Mouse (Mus musculus) stomach, embryonic 15.5 days (tissue): ENCODE data around the gene Rbm34. TPM values are rescaled to one million over a fixed set of nuclear protein-coding genes. Genes with fewer than 3 reads are reported as not detected.

ENCODE experiments used
- ATAC-seq: fragments of 200-750 bp; cut with Nextera tagmentation; 2 replicates; pipeline ENCODE4 v1.8.0; 2017; ENCODE audit warnings: low read depth, moderate number of reproducible peaks, moderate TSS enrichment; ENCODE audit not compliant: insufficient read depth, low FRiP score
- H3K27ac ChIP-seq: fragments of 300-500 bp; sonication (generic); 2 replicates; pipeline ENCODE4 v1.5.1; 2015; ENCODE audit warnings: mild to moderate bottlenecking, inconsistent platforms
- H3K27me3 ChIP-seq: fragments of 300-500 bp; sonication (generic); replicated peaks from 2 replicates; pipeline ENCODE4 v1.6.1; 2015; ENCODE audit warnings: inconsistent platforms
- H3K36me3 ChIP-seq: fragments of 300-500 bp; sonication (generic); 2 replicates; pipeline ENCODE4 v1.6.1; 2015; ENCODE audit warnings: inconsistent platforms
- H3K4me1 ChIP-seq: fragments of 300-500 bp; sonication (generic); 2 replicates; pipeline ENCODE4 v1.6.1; 2015; ENCODE audit warnings: inconsistent platforms
- H3K4me2 ChIP-seq: fragments of 300-500 bp; sonication (generic); 2 replicates; pipeline ENCODE4 v1.6.1; 2015; ENCODE audit warnings: mild to moderate bottlenecking, inconsistent platforms
- H3K4me3 ChIP-seq: fragments of 300-500 bp; sonication (generic); replicated peaks from 2 replicates; pipeline ENCODE4 v1.5.1; 2015; ENCODE audit warnings: inconsistent platforms
- H3K9ac ChIP-seq: fragments of 300-500 bp; sonication (generic); 2 replicates; pipeline ENCODE4 v1.6.1; 2015; ENCODE audit warnings: inconsistent platforms
- H3K9me3 ChIP-seq: fragments of 300-500 bp; sonication (generic); 2 replicates; pipeline ENCODE4 v1.6.1; 2016; ENCODE audit warnings: inconsistent platforms
- WGBS: fragments of 180-500 bp; shearing (Covaris S2); methylation state at CpG from one replicate; pipeline ENCODE4 v1.1.7; 2015; 5-methylcytosine and 5-hydroxymethylcytosine counted together
- polyA plus RNA-seq: library from polyadenylated mRNA; unstranded; fragments of >200 nt; fragmentation: Nextera tagmentation; extraction: Ambion mirVana; gene quantifications from 2 replicates; pipeline ENCODE4 v1.2.1, GENCODE M21; 2015

Rbm34 gene
- polyA plus RNA-seq, 1 experiment from 2014 or later = 24.3 TPM

DNA sequence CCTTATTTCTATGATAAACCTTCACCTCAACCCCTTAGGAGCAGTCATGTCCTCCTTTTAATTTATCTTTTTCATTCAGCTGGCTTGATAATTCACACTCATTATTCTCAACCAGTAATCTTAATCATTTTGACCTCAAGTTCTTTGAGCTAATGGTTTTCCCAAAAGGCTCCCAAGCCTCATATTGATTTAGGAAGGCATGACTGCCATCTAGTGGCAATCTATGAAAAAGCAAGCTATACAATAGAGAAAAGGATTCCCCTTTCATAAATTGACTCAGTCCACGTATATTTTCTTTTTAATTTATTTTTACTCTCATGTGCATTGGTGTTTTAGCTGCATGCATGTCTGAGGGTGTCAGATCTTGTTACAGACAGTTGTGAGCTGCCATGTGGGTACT, 4.8 kb upstream of the Rbm34 start:
- Histone ChIP-seq H3K27ac (no peak overlapping the region), H3K4me2 (no peak overlapping the region), H3K4me1 (no peaks in the 10 kb centered on the region), H3K36me3 (no peaks in the 10 kb centered on the region), H3K4me3 (no peak overlapping the region), H3K9me3 (no peaks in the 10 kb centered on the region), H3K27me3 (no peaks in the 10 kb centered on the region), H3K9ac (no peak overlapping the region)
- ATAC-seq = no peak
- 11% methylated on average over 1 of the region's 1 CpGs for WGBS

DNA sequence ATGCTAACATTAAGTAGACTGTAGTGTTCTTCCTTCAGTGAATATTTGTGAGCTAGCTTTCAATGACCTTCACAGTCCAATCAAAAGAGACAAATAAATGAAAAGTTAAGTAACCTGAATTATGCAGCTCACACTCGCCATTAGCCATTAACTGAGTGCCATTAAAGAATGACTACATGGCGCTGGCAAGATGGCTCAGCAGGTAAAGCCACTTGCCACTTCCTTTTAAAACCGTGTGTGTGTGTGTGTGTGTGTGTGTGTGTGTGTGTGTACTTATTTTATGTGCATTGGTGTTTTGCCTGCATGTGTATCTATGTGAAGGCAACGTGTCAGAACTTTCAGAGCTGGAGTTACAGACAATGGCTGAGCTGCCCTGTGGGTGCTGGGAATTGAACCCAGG, 3.6 kb upstream of the Rbm34 start:
- H3K36me3 ChIP-seq = no peaks in the 10 kb centered on the region
- H3K4me3 ChIP-seq = no peak overlapping the region
- no peak for ATAC-seq
- no peaks in the 10 kb centered on the region for H3K9me3 ChIP-seq
- 80% methylated on average over 4 of the region's 4 CpGs for WGBS
- no peaks in the 10 kb centered on the region for H3K27me3 ChIP-seq
- peaks cover 3% of the 10 kb centered on the region for H3K4me1 ChIP-seq
- no peak overlapping the region for H3K4me2 ChIP-seq
- H3K27ac ChIP-seq = no peak overlapping the region
- H3K9ac ChIP-seq = no peak overlapping the region

DNA sequence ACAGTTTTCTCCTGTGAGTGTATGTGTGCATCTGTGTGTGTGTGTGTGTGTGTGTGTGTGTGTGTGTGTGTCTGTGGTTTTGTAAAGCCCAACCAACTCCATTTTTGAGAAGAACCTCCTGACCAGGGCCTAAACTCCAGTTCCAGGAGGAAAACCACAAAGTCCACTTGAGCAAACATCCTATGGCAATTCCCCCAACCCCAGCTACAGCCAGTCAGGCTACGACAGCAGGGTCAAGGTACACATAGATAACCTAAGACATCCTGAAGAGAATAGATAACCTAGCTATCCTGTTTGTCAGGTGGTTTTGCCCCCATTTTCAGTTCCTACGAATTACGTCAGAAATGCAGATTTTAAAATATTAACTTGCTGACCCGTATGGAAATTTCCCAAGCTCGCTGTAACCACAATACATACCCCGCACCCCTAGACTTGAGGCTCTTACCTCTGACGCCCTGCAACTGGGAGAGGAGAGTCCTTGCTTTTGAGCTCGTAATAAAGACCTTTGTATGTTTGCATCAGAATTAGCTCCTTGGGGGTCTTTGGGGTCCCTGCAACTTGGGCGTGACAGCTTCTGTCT, 2.9 kb upstream of the Rbm34 start:
- WGBS = 61% methylated on average over 9 of the region's 9 CpGs
- peaks cover 8% of the 10 kb centered on the region for H3K4me1 ChIP-seq
- H3K27ac ChIP-seq = no peak overlapping the region
- H3K4me3 ChIP-seq = no peak overlapping the region
- no peak for ATAC-seq
- no peaks in the 10 kb centered on the region for H3K9me3 ChIP-seq
- H3K36me3 ChIP-seq = no peaks in the 10 kb centered on the region
- H3K4me2 ChIP-seq = no peak overlapping the region
- no peaks in the 10 kb centered on the region for H3K27me3 ChIP-seq
- H3K9ac ChIP-seq = no peak overlapping the region

DNA sequence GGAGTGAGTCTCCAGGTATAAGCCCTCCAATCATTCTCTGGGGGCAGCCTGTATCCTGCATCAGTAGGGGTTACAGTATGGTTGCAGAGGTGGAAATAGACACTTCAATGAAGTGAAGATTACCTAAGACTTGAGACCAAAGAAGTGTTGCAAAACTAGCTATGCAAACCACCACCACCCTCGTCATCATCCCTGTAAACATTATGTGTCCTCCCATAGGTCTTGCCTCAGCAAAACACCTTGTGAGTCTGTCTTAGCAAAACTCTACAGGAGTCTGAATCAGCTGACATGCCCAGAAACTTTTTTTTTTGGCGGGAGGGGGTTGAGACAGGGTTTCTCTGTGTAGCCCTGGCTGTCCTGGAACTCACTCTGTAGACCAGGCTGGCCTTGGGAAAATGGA, 1.8 kb upstream of the Rbm34 start:
- peaks cover 8% of the 10 kb centered on the region for H3K4me1 ChIP-seq
- ATAC-seq = no peak
- no peak overlapping the region for H3K4me3 ChIP-seq
- 80% methylated on average over 2 of the region's 2 CpGs for WGBS
- H3K27me3 ChIP-seq = no peaks in the 10 kb centered on the region
- no peaks in the 10 kb centered on the region for H3K9me3 ChIP-seq
- H3K4me2 ChIP-seq = no peak overlapping the region
- no peak overlapping the region for H3K9ac ChIP-seq
- no peak overlapping the region for H3K27ac ChIP-seq
- peaks cover 11% of the 10 kb centered on the region for H3K36me3 ChIP-seq

DNA sequence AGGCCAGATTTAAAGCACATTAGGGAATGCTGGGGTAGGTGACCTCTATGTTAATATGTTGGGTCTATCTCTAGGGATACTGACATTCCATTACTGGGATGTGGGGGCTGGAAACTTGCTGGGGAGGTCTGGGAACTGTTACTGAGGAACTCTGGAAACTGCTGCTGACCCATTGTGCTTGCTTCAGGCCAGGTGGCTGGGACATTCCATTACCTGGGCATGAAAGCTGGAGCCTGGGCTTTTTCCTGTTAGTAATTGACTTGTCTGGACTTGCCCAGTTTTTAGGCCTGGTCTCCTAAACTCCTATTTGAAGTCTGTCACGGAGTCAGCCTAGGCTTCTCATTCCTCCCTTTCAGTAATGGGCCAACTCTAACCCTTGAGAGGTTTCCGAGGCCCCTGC, 1.2 kb upstream of the Rbm34 start:
- no peak for ATAC-seq
- no peaks in the 10 kb centered on the region for H3K27me3 ChIP-seq
- H3K27ac ChIP-seq = no peak overlapping the region
- H3K4me1 ChIP-seq = peaks cover 8% of the 10 kb centered on the region
- H3K4me2 ChIP-seq = no peak overlapping the region
- no peak overlapping the region for H3K9ac ChIP-seq
- H3K4me3 ChIP-seq = no peak overlapping the region
- no peaks in the 10 kb centered on the region for H3K9me3 ChIP-seq
- H3K36me3 ChIP-seq = peaks cover 13% of the 10 kb centered on the region
- WGBS = 80% methylated on average over 2 of the region's 2 CpGs

DNA sequence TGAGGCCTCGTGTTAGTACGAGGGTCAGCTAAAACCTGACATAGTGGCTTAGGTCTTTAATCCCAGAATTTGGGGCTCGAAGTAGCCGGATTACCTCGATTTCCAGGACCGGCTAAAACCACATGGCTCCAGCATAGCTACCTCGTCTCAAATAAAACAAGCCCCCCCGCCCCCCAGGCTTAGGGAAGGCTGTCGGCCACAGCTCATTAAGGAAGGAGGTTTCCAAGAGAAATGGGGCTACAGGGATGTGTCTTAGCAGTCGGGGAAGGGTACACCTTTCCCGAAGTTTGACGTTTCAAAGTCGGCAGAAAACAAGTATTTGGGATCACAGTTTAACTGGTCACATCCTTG, 418 bp upstream of the Rbm34 start:
- peak overlapping the region; percentile 89 for H3K4me2 ChIP-seq
- H3K36me3 ChIP-seq = peaks cover 13% of the 10 kb centered on the region
- peak overlapping the region; percentile 95 for H3K4me3 ChIP-seq
- peaks cover 8% of the 10 kb centered on the region for H3K4me1 ChIP-seq
- 7% methylated on average over 13 of the region's 13 CpGs for WGBS
- H3K9me3 ChIP-seq = no peaks in the 10 kb centered on the region
- no peak for ATAC-seq
- H3K27me3 ChIP-seq = no peaks in the 10 kb centered on the region
- peak overlapping the region; percentile 84 for H3K27ac ChIP-seq
- H3K9ac ChIP-seq = peak overlapping the region; percentile 55; the same call in 1 of the 2 replicates

DNA sequence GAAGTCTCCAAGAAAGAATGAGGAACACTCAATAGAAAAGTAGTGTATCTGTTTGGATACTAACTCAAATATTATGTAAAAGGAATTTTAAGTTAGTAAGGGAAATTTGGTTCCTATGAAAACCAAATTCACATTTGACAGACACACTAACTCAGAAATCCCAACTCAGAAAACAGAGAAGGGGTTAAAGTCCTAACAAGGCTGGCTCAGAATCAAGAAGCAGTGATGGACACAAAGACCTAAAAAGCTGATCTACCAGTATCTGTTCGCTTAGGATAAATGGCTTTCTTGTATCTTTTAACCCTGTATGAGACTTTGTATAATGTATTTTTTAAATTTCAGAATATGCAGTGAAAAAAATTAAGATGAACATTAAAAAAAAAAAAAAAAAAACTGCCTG, 1.3 kb downstream of the Rbm34 start:
- WGBS = 85% methylated on average over 1 of the region's 1 CpGs
- Histone ChIP-seq H3K27ac (no peak overlapping the region), H3K4me3 (no peak overlapping the region), H3K9me3 (no peaks in the 10 kb centered on the region), H3K36me3 (peaks cover 13% of the 10 kb centered on the region), H3K4me2 (no peak overlapping the region), H3K4me1 (peaks cover 8% of the 10 kb centered on the region), H3K27me3 (no peaks in the 10 kb centered on the region), H3K9ac (no peak overlapping the region)
- no peak for ATAC-seq

DNA sequence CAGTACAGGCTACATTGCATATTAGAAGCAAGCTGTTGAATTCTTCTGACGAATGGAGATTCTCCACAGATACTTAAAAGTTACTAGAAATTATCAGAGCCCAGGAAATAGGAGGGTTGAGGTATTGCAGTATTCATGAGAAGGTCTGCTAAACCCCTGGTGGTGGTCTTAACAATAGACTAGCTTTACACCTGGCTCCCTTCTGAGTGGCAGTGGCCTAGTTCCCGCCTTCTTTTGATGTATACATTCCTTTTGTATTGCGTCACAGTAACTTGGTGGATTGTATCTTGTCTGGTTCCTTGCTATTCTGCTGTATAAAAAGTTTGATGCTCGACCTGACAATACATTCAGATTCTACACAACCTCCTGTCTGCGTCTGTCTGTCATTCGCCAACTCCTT, 2.8 kb downstream of the Rbm34 start:
- Histone ChIP-seq H3K27ac (no peak overlapping the region), H3K9me3 (no peaks in the 10 kb centered on the region), H3K9ac (no peak overlapping the region), H3K4me2 (no peak overlapping the region), H3K36me3 (peaks cover 17% of the 10 kb centered on the region), H3K4me1 (peaks cover 8% of the 10 kb centered on the region), H3K4me3 (no peak overlapping the region), H3K27me3 (no peaks in the 10 kb centered on the region)
- no peak for ATAC-seq
- WGBS = 94% methylated on average over 6 of the region's 6 CpGs

DNA sequence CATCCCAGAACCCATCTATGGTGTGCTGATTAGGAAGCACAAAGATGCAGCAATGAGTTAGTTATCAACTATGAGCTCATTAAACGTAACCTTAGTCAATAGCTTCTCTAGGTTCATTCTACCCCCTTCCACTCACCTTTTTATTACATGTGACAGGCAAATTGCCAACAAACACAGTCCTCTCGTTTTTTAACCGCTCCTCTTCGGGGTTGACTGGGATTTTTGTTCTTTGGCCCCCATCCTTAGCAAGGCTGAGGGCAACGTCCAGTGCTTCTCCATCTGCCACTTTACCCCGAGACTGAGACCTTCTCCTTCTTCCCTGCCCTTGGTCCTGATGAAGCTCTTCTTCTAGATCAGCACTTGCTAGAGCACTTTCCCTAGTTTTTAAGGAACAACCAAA, 5.6 kb downstream of the Rbm34 start:
- 82% methylated on average over 6 of the region's 6 CpGs for WGBS

DNA sequence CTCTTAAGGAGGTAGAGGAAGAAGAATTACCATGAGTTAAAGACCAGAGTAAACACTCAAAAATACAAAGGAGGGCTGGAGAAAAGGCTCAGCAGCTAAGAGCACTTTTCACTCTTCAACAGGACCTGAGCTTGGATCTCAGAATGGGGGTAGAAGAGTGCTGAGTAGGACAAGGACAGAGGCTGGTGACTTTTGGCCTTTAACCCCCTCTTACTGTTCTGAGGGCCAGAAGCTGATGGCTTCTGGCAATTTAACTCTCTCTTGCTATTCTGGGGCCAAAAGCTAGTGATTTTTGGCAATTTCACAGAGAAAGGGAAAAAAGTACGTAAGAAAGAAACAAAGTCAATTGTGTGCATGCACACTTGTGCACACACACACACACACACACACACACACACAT, 8.0 kb downstream of the Rbm34 start:
- no peaks in the 10 kb centered on the region for H3K9me3 ChIP-seq
- WGBS = 100% methylated on average over 1 of the region's 1 CpGs
- no peak overlapping the region for H3K27ac ChIP-seq
- H3K4me1 ChIP-seq = no peaks in the 10 kb centered on the region
- no peak overlapping the region for H3K9ac ChIP-seq
- H3K27me3 ChIP-seq = no peaks in the 10 kb centered on the region
- no peak for ATAC-seq
- no peak overlapping the region for H3K4me3 ChIP-seq
- peaks cover 16% of the 10 kb centered on the region for H3K36me3 ChIP-seq
- no peak overlapping the region for H3K4me2 ChIP-seq

More for the DNA sequence above, 5.6 kb downstream of the Rbm34 start:
- no peak for ATAC-seq
- H3K4me2 ChIP-seq = no peak overlapping the region
- no peak overlapping the region for H3K9ac ChIP-seq
- H3K9me3 ChIP-seq = no peaks in the 10 kb centered on the region
- peaks cover 8% of the 10 kb centered on the region for H3K4me1 ChIP-seq
- peaks cover 25% of the 10 kb centered on the region for H3K36me3 ChIP-seq
- no peak overlapping the region for H3K27ac ChIP-seq
- no peak overlapping the region for H3K4me3 ChIP-seq
- no peaks in the 10 kb centered on the region for H3K27me3 ChIP-seq

DNA sequence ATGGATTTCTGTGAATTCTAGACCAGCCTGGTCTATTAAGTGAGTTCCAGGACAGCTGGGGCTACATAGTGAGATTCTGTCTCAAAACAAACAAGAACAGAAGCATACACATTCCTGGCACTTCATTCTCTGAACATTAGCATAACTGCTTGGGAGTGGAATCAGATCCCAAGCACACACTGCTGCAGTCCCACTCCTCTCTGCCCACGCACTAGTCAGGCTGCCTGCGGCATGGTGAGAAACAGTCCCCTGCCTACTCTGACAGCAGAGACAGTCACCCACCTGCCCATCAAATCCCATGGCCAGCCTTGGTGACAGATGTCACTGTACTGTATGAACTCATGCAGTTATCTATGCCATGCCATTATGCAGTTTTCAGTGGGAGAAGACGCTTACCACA, 9.4 kb downstream of the Rbm34 start:
- no peak overlapping the region for H3K27ac ChIP-seq
- 95% methylated on average over 3 of the region's 3 CpGs for WGBS
- no peaks in the 10 kb centered on the region for H3K4me1 ChIP-seq
- no peak overlapping the region for H3K9ac ChIP-seq
- no peak for ATAC-seq
- no peaks in the 10 kb centered on the region for H3K9me3 ChIP-seq
- H3K36me3 ChIP-seq = peaks cover 16% of the 10 kb centered on the region
- H3K4me2 ChIP-seq = no peak overlapping the region
- H3K4me3 ChIP-seq = no peak overlapping the region
- no peaks in the 10 kb centered on the region for H3K27me3 ChIP-seq

DNA sequence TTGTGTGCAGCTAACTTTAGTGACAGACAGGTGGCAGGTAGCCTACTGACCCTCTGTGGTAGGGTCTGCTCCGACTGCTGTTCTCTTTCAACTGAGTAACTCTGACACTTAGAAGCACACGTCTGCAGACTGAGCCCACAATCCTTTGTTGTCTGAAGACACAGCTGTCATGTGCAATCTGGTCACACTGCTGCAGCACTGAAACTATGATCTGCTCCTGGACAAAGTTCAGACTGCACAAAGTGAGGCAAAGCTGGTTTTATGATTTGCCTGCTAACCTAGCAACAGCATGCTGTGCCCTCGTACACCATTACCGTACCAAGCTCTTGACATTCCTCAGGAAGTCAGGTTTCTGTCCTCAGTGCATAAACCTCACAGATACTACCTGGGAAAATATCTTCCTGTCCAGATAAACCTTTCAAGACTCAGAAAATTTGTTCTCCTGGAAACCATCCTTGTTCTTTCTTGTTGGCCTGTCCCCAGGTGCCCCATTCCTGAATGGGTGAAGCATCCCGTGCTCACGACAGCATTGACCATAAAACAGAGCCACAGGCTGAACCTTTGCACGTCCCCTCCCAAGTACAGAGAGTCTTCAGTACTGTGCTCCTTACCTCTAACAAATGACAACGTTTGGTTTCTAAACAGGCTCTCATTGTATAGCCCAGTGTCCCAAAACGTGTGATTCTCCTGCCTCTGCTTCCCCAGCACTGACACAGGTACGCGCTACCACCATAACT, 18.8 kb downstream of the Rbm34 start:
- Histone ChIP-seq H3K36me3 (peaks cover 20% of the 10 kb centered on the region), H3K4me2 (no peak overlapping the region), H3K4me1 (no peaks in the 10 kb centered on the region), H3K4me3 (no peak overlapping the region), H3K27me3 (no peaks in the 10 kb centered on the region), H3K27ac (no peak overlapping the region), H3K9ac (no peak overlapping the region), H3K9me3 (no peaks in the 10 kb centered on the region)
- ATAC-seq = no peak
- 86% methylated on average over 11 of the region's 11 CpGs for WGBS
